Mouse (Mus musculus): ENCODE results near the gene Olfr986. TPM values are rescaled to one million over a fixed set of nuclear protein-coding genes. Genes with fewer than 3 reads are reported as not detected.

Gene Olfr986
- polyA plus RNA-seq, 1 experiment from 2014 or later = not detected

Other genes starting within 250 kb of the Olfr986 start
- 0.25 TPM in 1 of 2 replicates, not detected in the other for gene Olfr974, start 243.4 kb upstream of the Olfr986 start, polyA plus RNA-seq (2015; fragmentation: Nextera tagmentation; extraction: Ambion mirVana)
- not detected in 2 replicates for gene Olfr975, start 228.9 kb upstream of the Olfr986 start, polyA plus RNA-seq (2015; fragmentation: Nextera tagmentation; extraction: Ambion mirVana)
- not detected in 2 replicates for gene Olfr976, start 219.8 kb upstream of the Olfr986 start, polyA plus RNA-seq (2015; fragmentation: Nextera tagmentation; extraction: Ambion mirVana)
- not detected in 2 replicates for gene Olfr978, start 188.8 kb upstream of the Olfr986 start, polyA plus RNA-seq (2015; fragmentation: Nextera tagmentation; extraction: Ambion mirVana)
- not detected in 2 replicates for gene Olfr979, start 177.5 kb upstream of the Olfr986 start, polyA plus RNA-seq (2015; fragmentation: Nextera tagmentation; extraction: Ambion mirVana)
- gene Olfr980, start 171.3 kb upstream of the Olfr986 start, polyA plus RNA-seq (2015; fragmentation: Nextera tagmentation; extraction: Ambion mirVana) = not detected in 2 replicates
- gene Olfr981, start 159.5 kb upstream of the Olfr986 start, polyA plus RNA-seq (2015; fragmentation: Nextera tagmentation; extraction: Ambion mirVana) = not detected in 2 replicates
- not detected in 2 replicates for gene Olfr982, start 107.1 kb upstream of the Olfr986 start, polyA plus RNA-seq (2015; fragmentation: Nextera tagmentation; extraction: Ambion mirVana)
- gene Olfr983, start 87.3 kb upstream of the Olfr986 start, polyA plus RNA-seq (2015; fragmentation: Nextera tagmentation; extraction: Ambion mirVana) = not detected in 2 replicates
- gene Olfr984, start 66.7 kb upstream of the Olfr986 start, polyA plus RNA-seq (2015; fragmentation: Nextera tagmentation; extraction: Ambion mirVana) = not detected in 2 replicates
- gene Olfr985, start 50.7 kb upstream of the Olfr986 start, polyA plus RNA-seq (2015; fragmentation: Nextera tagmentation; extraction: Ambion mirVana) = not detected in 2 replicates
- gene Tmem225, start 32.8 kb upstream of the Olfr986 start, polyA plus RNA-seq (2015; fragmentation: Nextera tagmentation; extraction: Ambion mirVana) = not detected in 2 replicates
- 6.9 and 8.1 TPM in 2 replicates for gene Zfp202, start 11.4 kb downstream of the Olfr986 start, polyA plus RNA-seq (2015; fragmentation: Nextera tagmentation; extraction: Ambion mirVana)
- 2.8 and 3.0 TPM in 2 replicates for gene Scn3b, start 88.3 kb downstream of the Olfr986 start, polyA plus RNA-seq (2015; fragmentation: Nextera tagmentation; extraction: Ambion mirVana)

Measured in embryonic facial prominence, embryonic 13.5 days (tissue).